Mouse (Mus musculus) C2C12 (cell line): ENCODE measurements around the gene Lipc.

ENCODE experiments used
- CTCF ChIP-seq: IDR thresholded peaks from one replicate; pipeline ENCODE4 v1.5.1; 2011; ENCODE audit not compliant: control insufficient read depth, insufficient read depth, insufficient read length
- MYOD1 ChIP-seq: IDR thresholded peaks from one replicate; pipeline ENCODE4 v1.6.1; 2011; ENCODE audit warnings: low read depth; ENCODE audit not compliant: control insufficient read depth, insufficient read length
- MYOG ChIP-seq: IDR thresholded peaks from one replicate; pipeline ENCODE4 v1.6.1; 2011; ENCODE audit not compliant: control insufficient read depth, insufficient read length; ENCODE audit errors: extremely low read depth
- USF1 ChIP-seq: IDR thresholded peaks from one replicate; pipeline ENCODE4 v1.6.1; 2011; ENCODE audit warnings: low read depth, mild to moderate bottlenecking, control low read depth, moderate library complexity

DNA sequence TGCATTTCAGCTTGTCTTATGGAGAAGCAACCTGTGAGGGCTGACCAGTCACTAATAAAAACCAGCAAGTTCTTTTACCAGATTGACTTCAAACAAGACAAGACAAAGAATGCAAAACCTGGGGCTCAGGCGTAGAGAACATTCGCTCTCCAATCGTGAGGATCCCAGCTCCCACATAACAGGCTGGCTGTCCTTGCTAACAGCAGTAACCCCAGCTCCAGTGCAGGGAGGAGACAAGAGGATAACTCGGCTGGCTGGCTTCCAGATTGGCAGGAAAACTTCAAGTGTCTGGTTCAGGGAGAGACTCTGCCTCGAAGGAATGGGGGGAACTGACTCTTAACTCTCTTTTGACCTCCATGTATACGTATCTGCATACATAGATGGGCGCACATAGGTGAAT, 61.3 kb downstream of the Lipc start:
- TF ChIP-seq CTCF (no peak), MYOD1 (no peak), USF1 (no peak), MYOG (no peak)
